Mouse (Mus musculus) midbrain, embryonic 10.5 days (tissue): ENCODE results near the gene Myo16. TPM values are rescaled to one million over a fixed set of nuclear protein-coding genes. Genes with fewer than 3 reads are reported as not detected.
A peak's percentile ranks its signal among the peaks of the same experiment; 100 is the strongest.

Experiments used
- DNase-seq: peaks from one replicate; pipeline ENCODE4 v3.0.0-alpha.2; 2017; ENCODE audit warnings: low spot score
- H3K27ac ChIP-seq: fragments of 300-500 bp; sonication (generic); replicated peaks from 2 replicates; pipeline ENCODE4 v1.5.1; 2016; ENCODE audit warnings: mild to moderate bottlenecking
- H3K27me3 ChIP-seq: fragments of 300-500 bp; sonication (generic); 2 replicates; pipeline ENCODE4 v1.6.1; 2016; ENCODE audit warnings: low read depth, mild to moderate bottlenecking; ENCODE audit not compliant: poor library complexity, severe bottlenecking
- H3K36me3 ChIP-seq: fragments of 300-500 bp; sonication (generic); 2 replicates; pipeline ENCODE4 v1.6.1; 2016; ENCODE audit warnings: mild to moderate bottlenecking, moderate library complexity
- H3K4me1 ChIP-seq: fragments of 300-500 bp; sonication (generic); 2 replicates; pipeline ENCODE4 v1.6.1; 2016
- H3K4me3 ChIP-seq: fragments of 300-500 bp; sonication (generic); 2 replicates; pipeline ENCODE4 v1.5.1; 2016; ENCODE audit warnings: mild to moderate bottlenecking, moderate library complexity
- H3K9me3 ChIP-seq: fragments of 300-500 bp; sonication (generic); replicated peaks from 2 replicates; pipeline ENCODE4 v1.6.1; 2016; ENCODE audit warnings: mild to moderate bottlenecking
- WGBS: fragments of 180-500 bp; shearing (Covaris S2); methylation state at CpG from one replicate; pipeline ENCODE4 v1.1.7; 2016; 5-methylcytosine and 5-hydroxymethylcytosine counted together
- polyA plus RNA-seq: library from polyadenylated mRNA; unstranded; fragments of >200 nt; fragmentation: Nextera tagmentation; extraction: Ambion mirVana; gene quantifications from 2 replicates; pipeline ENCODE4 v1.2.1, GENCODE M21; 2016

Myo16 gene
- polyA plus RNA-seq, 1 experiment from 2014 or later = 2.5 TPM

GRCm38 (mm10) chr8:10198164-10198563 is 44.5 kb downstream of the Myo16 start:
- Histone ChIP-seq H3K27me3 (no peaks in the 10 kb centered on the region), H3K4me1 (peaks cover 21% of the 10 kb centered on the region), H3K27ac (no peak overlapping the region), H3K4me3 (no peak overlapping the region), H3K9me3 (no peaks in the 10 kb centered on the region), H3K36me3 (no peaks in the 10 kb centered on the region)
- WGBS = 60% methylated on average over 7 of the region's 7 CpGs
- DNase-seq = peak; percentile 58

GRCm38 (mm10) chr8:10199301-10199700 is 45.6 kb downstream of the Myo16 start:
- Histone ChIP-seq H3K27ac (no peak overlapping the region), H3K36me3 (no peaks in the 10 kb centered on the region), H3K4me3 (no peak overlapping the region), H3K27me3 (no peaks in the 10 kb centered on the region), H3K4me1 (peaks cover 21% of the 10 kb centered on the region), H3K9me3 (no peaks in the 10 kb centered on the region)
- no peak for DNase-seq
- WGBS = 87% methylated on average over 5 of the region's 5 CpGs

- 80% methylated on average over 8 of the region's 8 CpGs for WGBS
Measured at GRCm38 (mm10) chr8:10200042-10200441, 46.3 kb downstream of the Myo16 start.

DNA sequence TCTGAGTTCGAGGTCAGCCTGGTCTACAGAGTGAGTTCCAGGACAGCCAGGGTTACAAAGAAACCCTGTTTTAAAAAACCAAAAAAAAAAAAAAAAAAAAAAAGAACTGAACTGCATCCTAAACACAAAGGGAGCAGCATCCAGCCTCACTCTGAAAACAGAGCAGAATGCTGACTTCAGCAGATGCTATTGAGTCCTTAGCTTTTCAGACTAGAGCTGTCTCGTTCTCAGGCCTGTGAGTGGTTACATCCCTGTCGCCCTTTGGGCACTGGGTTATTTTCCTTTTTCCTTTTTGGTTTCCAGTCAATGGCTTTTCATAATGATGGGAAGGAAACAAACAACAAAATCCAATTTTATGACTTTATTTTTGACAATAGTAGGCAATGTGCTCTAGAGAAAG is 61.3 kb downstream of the Myo16 start:
- no peaks in the 10 kb centered on the region for H3K27me3 ChIP-seq
- no peak overlapping the region for H3K27ac ChIP-seq
- H3K36me3 ChIP-seq = no peaks in the 10 kb centered on the region
- H3K9me3 ChIP-seq = no peaks in the 10 kb centered on the region
- no peak for DNase-seq
- WGBS = 65% methylated on average over 3 of the region's 3 CpGs
- H3K4me1 ChIP-seq = peaks cover 9% of the 10 kb centered on the region; the same call in 1 of the 2 replicates
- no peak overlapping the region for H3K4me3 ChIP-seq

More at GRCm38 (mm10) chr8:10200042-10200441, 46.3 kb downstream of the Myo16 start:
- H3K4me1 ChIP-seq = peaks cover 21% of the 10 kb centered on the region
- no peaks in the 10 kb centered on the region for H3K27me3 ChIP-seq
- H3K4me3 ChIP-seq = no peak overlapping the region
- no peaks in the 10 kb centered on the region for H3K9me3 ChIP-seq
- no peaks in the 10 kb centered on the region for H3K36me3 ChIP-seq
- no peak overlapping the region for H3K27ac ChIP-seq
- no peak for DNase-seq

DNA sequence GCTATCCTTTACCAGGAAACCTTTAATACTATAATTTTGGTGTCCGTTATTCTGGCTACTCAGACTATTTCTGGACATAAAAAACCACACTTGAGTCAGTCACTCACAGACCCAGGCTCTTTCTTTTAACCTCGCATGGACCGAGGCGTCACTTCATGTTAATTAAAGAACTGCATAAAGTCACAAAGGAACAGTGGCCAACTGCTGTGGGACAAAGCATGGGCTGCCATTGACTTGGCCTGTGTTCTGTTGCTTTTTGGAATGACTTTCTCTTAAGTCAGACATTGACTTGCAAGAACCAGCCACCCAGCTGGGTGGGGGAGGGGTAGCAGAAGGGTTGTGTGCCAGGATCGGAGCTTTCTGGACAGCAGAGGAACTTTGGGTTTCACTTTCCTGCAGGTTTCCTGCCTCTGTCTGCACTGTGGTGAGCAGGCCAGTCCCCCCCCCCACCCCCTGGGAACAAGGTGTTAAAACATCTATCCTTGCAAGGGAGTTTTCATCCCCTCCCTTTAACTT is 66.1 kb downstream of the Myo16 start:
- WGBS = 71% methylated on average over 5 of the region's 5 CpGs
- Histone ChIP-seq H3K4me1 (peaks cover 28% of the 10 kb centered on the region), H3K4me3 (no peak overlapping the region), H3K27me3 (no peaks in the 10 kb centered on the region), H3K9me3 (no peaks in the 10 kb centered on the region), H3K36me3 (no peaks in the 10 kb centered on the region), H3K27ac (no peak overlapping the region)
- no peak for DNase-seq

GRCm38 (mm10) chr8:10222770-10223169 is 69.1 kb downstream of the Myo16 start:
- Histone ChIP-seq H3K27me3 (no peaks in the 10 kb centered on the region), H3K4me1 (peaks cover 32% of the 10 kb centered on the region), H3K27ac (no peak overlapping the region), H3K4me3 (no peak overlapping the region), H3K36me3 (no peaks in the 10 kb centered on the region), H3K9me3 (no peaks in the 10 kb centered on the region)
- 71% methylated on average over 2 of the region's 2 CpGs for WGBS
- DNase-seq = no peak

DNA sequence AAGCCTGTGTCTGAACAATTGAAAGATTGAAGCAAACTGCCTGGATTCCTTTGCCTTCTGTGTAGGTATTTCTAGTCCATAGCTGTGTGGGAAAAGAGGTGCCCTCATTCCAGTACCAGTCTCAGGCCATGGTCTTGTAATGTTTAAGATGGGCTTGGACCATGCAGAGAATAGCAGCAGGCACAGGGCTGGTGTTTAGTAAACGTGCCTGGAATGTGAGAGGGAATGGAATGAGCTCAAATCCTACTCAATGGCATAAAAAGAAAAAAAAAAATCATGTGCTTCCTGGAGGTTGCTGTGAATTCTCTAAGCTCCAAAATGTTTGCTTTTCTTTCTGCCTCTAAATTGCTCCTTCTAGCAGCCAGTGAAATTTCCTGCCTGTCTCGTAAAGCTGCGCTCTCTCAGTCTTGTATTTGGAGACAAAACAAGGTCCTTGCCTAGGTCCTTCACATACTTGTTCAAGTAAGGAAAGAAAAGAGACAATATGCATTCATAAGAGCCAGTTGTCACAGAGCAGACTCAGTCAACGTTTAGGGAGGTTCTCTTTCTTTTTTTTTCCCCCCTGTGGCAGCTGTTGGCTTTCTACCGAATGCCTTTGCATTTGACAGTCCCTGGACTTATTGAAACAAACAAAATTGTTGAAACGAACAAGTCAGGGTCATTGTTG is 70.0 kb downstream of the Myo16 start:
- H3K36me3 ChIP-seq = no peaks in the 10 kb centered on the region
- peak overlapping the region; percentile 52 for H3K27ac ChIP-seq
- H3K27me3 ChIP-seq = no peaks in the 10 kb centered on the region
- H3K9me3 ChIP-seq = no peaks in the 10 kb centered on the region
- H3K4me1 ChIP-seq = peaks cover 32% of the 10 kb centered on the region
- DNase-seq = no peak
- H3K4me3 ChIP-seq = no peak overlapping the region
- WGBS = 46% methylated on average over 6 of the region's 6 CpGs

DNA sequence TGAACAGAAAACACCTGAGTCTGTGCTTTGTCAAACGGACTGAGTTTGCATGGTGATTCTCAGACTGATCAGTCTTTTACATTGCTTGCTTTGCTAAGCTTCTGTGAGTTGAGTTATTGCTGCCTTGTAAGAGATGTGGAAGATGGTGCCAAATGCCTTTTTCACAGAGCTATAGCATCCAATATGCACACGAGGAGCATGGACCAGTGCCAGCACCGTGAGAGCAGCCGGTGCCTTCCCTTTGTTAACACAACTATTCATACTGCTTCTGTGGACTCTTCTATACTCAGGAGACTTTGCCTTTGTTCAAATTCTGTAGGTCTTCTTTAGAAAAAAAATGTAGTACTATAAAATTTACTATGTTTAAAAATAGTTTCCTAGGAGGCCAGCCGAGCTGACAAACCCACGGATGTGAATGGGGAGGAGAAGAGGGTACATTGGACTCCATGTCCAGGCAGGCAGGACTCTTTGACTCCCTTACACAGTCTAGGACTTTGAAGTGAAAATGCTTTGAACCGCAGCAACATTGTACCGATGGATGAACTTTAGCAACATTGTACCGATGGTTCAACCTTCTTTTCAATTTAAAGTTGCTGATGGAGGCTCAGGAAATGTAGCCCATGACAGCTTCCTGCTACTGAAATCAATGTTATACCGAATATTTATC is 70.7 kb downstream of the Myo16 start:
- Histone ChIP-seq H3K27ac (peak overlapping the region; percentile 50), H3K9me3 (no peaks in the 10 kb centered on the region), H3K27me3 (no peaks in the 10 kb centered on the region), H3K36me3 (no peaks in the 10 kb centered on the region), H3K4me3 (no peak overlapping the region), H3K4me1 (peaks cover 32% of the 10 kb centered on the region)
- WGBS = 72% methylated on average over 10 of the region's 10 CpGs
- DNase-seq = no peak

DNA sequence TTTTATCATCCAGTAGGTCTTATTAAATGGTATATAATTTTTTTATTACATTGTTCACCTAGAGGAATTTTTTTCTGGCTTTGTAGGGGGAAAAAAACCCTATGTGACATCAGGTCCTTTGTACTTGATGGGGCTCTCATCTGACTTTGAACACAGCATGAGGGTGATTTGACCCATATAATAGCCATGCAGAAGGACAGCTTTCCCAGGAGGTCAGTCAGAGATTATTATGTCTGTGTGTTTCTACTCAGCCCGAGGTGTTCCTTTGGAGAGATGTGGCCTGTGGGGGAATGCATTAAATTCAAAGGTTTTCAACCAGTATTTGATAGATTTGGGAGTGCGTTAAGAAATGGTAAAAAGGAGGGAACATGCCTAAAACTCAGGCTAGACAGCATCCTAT is 71.3 kb downstream of the Myo16 start:
- no peaks in the 10 kb centered on the region for H3K27me3 ChIP-seq
- H3K4me1 ChIP-seq = peaks cover 26% of the 10 kb centered on the region
- DNase-seq = no peak
- no peaks in the 10 kb centered on the region for H3K36me3 ChIP-seq
- no peaks in the 10 kb centered on the region for H3K9me3 ChIP-seq
- H3K27ac ChIP-seq = no peak overlapping the region
- no peak overlapping the region for H3K4me3 ChIP-seq
- 58% methylated on average over 2 of the region's 2 CpGs for WGBS

GRCm38 (mm10) chr8:10230746-10231369 is 77.1 kb downstream of the Myo16 start:
- H3K4me3 ChIP-seq = no peak overlapping the region
- H3K9me3 ChIP-seq = no peaks in the 10 kb centered on the region
- 59% methylated on average over 8 of the region's 8 CpGs for WGBS
- H3K27me3 ChIP-seq = no peaks in the 10 kb centered on the region
- no peaks in the 10 kb centered on the region for H3K36me3 ChIP-seq
- peak; percentile 38 for DNase-seq
- no peak overlapping the region for H3K27ac ChIP-seq
- H3K4me1 ChIP-seq = no peaks in the 10 kb centered on the region

- Histone ChIP-seq H3K4me1 (no peaks in the 10 kb centered on the region), H3K36me3 (no peaks in the 10 kb centered on the region), H3K4me3 (no peak overlapping the region), H3K27ac (no peak overlapping the region), H3K9me3 (no peaks in the 10 kb centered on the region), H3K27me3 (no peaks in the 10 kb centered on the region)
- 85% methylated on average over 2 of the region's 2 CpGs for WGBS
- no peak for DNase-seq
Measured at GRCm38 (mm10) chr8:10234516-10234915, 80.8 kb downstream of the Myo16 start.

DNA sequence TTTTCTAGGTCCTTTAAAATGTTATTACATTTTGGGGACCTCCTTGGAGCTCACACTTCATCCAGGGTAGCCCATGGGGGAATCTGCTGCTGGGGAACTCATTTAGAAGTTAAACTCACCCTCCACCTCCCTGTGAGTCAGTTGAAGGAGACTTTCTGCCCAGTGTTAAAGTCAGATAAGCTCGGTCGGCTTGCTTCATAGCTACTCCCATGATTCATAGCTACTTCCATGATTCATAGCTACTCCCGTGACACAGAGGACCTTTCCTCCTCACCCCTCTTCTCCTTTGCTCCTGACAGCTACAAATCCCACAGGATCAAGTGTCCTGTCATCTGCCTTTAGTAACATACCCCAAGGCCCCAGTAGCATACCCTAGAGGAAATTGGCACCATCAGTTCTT is 89.6 kb downstream of the Myo16 start:
- Histone ChIP-seq H3K27ac (no peak overlapping the region), H3K36me3 (no peaks in the 10 kb centered on the region), H3K9me3 (no peaks in the 10 kb centered on the region), H3K4me1 (no peaks in the 10 kb centered on the region), H3K27me3 (no peaks in the 10 kb centered on the region), H3K4me3 (no peak overlapping the region)
- WGBS = 79% methylated on average over 3 of the region's 3 CpGs
- no peak for DNase-seq

DNA sequence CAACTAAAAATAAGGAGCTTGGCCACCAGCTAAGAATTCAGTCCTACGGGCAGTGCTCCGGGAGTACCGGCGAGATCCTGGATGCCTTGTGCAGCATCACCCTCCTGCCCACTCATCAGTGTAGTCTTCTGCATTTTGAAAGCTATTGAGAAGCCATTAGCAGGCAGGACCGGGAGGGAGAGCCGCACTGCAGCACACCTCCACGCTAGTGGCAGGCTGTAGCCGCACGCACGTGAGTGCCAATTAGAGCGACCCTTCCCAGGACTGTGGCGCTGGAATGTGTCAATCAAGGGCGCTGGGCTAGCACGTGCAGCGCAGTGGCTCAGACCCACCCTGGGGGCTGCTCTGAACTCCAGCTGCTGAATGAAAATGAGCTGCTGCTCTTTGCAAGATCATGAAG is 95.4 kb downstream of the Myo16 start:
- DNase-seq = peak; percentile 65
- WGBS = 2% methylated on average over 15 of the region's 15 CpGs
- Histone ChIP-seq H3K36me3 (no peaks in the 10 kb centered on the region), H3K4me1 (peaks cover 11% of the 10 kb centered on the region), H3K27ac (no peak overlapping the region), H3K9me3 (no peaks in the 10 kb centered on the region), H3K27me3 (0 out of 2 replicates have a peak, but pooled peaks cover 6% of the 10 kb centered on the region), H3K4me3 (peak overlapping the region; percentile 47)
